Mouse (Mus musculus) lung, postnatal 0 days (tissue): ENCODE results near the gene Cep112.

Experiments used
- CTCF ChIP-seq: IDR thresholded peaks from 2 replicates; pipeline ENCODE4 v1.5.1; 2016; ENCODE audit warnings: antibody characterized with exemption, mild to moderate bottlenecking
- EP300 ChIP-seq: IDR thresholded peaks from 2 replicates; pipeline ENCODE4 v1.6.1; 2016; ENCODE audit warnings: antibody characterized with exemption, mild to moderate bottlenecking, control low read depth

DNA sequence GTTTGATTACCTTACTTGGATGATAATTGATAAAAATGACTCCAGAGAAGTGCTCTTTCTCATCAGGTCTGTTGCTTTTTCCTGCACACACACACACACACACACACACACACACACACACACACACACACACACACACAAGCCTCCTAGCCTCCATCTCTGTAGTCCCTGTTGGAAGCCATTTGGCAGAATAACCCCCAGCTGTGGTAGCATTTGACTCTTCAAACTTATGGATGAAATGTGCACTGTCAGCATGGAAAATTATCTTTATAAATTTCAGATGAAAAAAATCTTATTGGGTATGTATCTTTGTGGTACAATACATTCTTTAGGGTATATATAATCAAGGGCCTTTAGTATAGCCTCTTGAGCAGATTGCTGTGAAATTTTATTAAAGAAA is 181.8 kb downstream of the Cep112 start:
- TF ChIP-seq CTCF, result no peak
- no peak for TF ChIP-seq EP300
